Mouse (Mus musculus) embryonic facial prominence, embryonic 11.5 days (tissue): Measurements from ENCODE around the gene Pawr. TPM values are rescaled to one million over a fixed set of nuclear protein-coding genes. Genes with fewer than 3 reads are reported as not detected.

ENCODE experiments used
- ATAC-seq: fragments of 200-750 bp; cut with Nextera tagmentation; replicated peaks from 2 replicates; pipeline ENCODE4 v1.8.0; 2017; ENCODE audit warnings: low read depth; ENCODE audit not compliant: insufficient number of reproducible peaks, low FRiP score, low TSS enrichment
- DNase-seq: peaks from one replicate; pipeline ENCODE4 v3.0.0-alpha.2; 2015; ENCODE audit warnings: low spot score
- H3K27ac ChIP-seq: fragments of 300-500 bp; sonication (generic); replicated peaks from 2 replicates; pipeline ENCODE4 v1.5.1; 2014; ENCODE audit warnings: mild to moderate bottlenecking, low read depth, low read length, control low read depth
- H3K27me3 ChIP-seq: fragments of 300-500 bp; sonication (generic); 2 replicates; pipeline ENCODE4 v1.6.1; 2014; ENCODE audit warnings: mild to moderate bottlenecking, low read length, moderate library complexity, mixed read lengths; ENCODE audit not compliant: control insufficient read depth, insufficient read depth
- H3K36me3 ChIP-seq: fragments of 300-500 bp; sonication (generic); replicated peaks from 2 replicates; pipeline ENCODE4 v1.6.1; 2014; ENCODE audit warnings: low read depth, mild to moderate bottlenecking, low read length, moderate library complexity, mixed read lengths; ENCODE audit not compliant: control insufficient read depth, insufficient read depth
- H3K4me1 ChIP-seq: fragments of 300-500 bp; sonication (generic); 2 replicates; pipeline ENCODE4 v1.6.1; 2014; ENCODE audit warnings: low read length, mixed read lengths; ENCODE audit not compliant: control insufficient read depth, insufficient read depth
- H3K4me2 ChIP-seq: fragments of 300-500 bp; sonication (generic); 2 replicates; pipeline ENCODE4 v1.6.1; 2014; ENCODE audit warnings: low read depth, mild to moderate bottlenecking, control low read depth, low read length, moderate library complexity
- H3K4me3 ChIP-seq: fragments of 300-500 bp; sonication (generic); 2 replicates; pipeline ENCODE4 v1.5.1; 2014; ENCODE audit warnings: low read depth, low read length, control low read depth
- H3K9ac ChIP-seq: fragments of 300-500 bp; sonication (generic); replicated peaks from 2 replicates; pipeline ENCODE4 v1.6.1; 2014; ENCODE audit warnings: mild to moderate bottlenecking, control low read depth, low read length
- H3K9me3 ChIP-seq: fragments of 300-500 bp; sonication (generic); replicated peaks from 2 replicates; pipeline ENCODE4 v1.6.1; 2016; ENCODE audit warnings: mild to moderate bottlenecking, low read length, inconsistent platforms, mixed read lengths; ENCODE audit not compliant: control insufficient read depth
- WGBS: fragments of 180-500 bp; shearing (Covaris S2); extraction: QIAGEN DNeasy Blood & Tissue Kit; methylation state at CpG from one replicate; pipeline ENCODE4 v1.1.7; 2014; 5-methylcytosine and 5-hydroxymethylcytosine counted together
- polyA plus RNA-seq: library from polyadenylated mRNA; unstranded; fragments of >200 nt; fragmentation: Nextera tagmentation; extraction: Ambion mirVana; gene quantifications from 2 replicates; pipeline ENCODE4 v1.2.1, GENCODE M21; 2014

Gene Pawr
- polyA plus RNA-seq, 1 experiment from 2014 or later = 11.6 TPM

- Histone ChIP-seq H3K9ac (no peak overlapping the region), H3K9me3 (no peaks in the 10 kb centered on the region), H3K36me3 (no peaks in the 10 kb centered on the region), H3K27ac (no peak overlapping the region), H3K4me2 (no peak overlapping the region), H3K27me3 (no peaks in the 10 kb centered on the region), H3K4me1 (no peaks in the 10 kb centered on the region), H3K4me3 (no peak overlapping the region)
- WGBS = 96% methylated on average over 13 of the region's 13 CpGs
- DNase-seq (no peak), ATAC-seq (no peak)
Observed at GRCm38 (mm10) chr10:108290046-108290445, 41.9 kb upstream of the Pawr start.

- Histone ChIP-seq H3K4me3 (no peak overlapping the region), H3K27ac (no peak overlapping the region), H3K9me3 (no peaks in the 10 kb centered on the region), H3K36me3 (no peaks in the 10 kb centered on the region), H3K27me3 (no peaks in the 10 kb centered on the region), H3K4me1 (no peaks in the 10 kb centered on the region), H3K4me2 (no peak overlapping the region), H3K9ac (no peak overlapping the region)
- ATAC-seq = no peak
- DNase-seq = no peak
- WGBS = 90% methylated on average over 12 of the region's 12 CpGs
Observed at GRCm38 (mm10) chr10:108291688-108292471, 40.0 kb upstream of the Pawr start.

GRCm38 (mm10) chr10:108292651-108293050 is 39.3 kb upstream of the Pawr start:
- Histone ChIP-seq H3K27me3 (no peaks in the 10 kb centered on the region), H3K4me3 (no peak overlapping the region), H3K9me3 (no peaks in the 10 kb centered on the region), H3K36me3 (no peaks in the 10 kb centered on the region), H3K4me2 (no peak overlapping the region), H3K9ac (no peak overlapping the region), H3K4me1 (no peaks in the 10 kb centered on the region), H3K27ac (no peak overlapping the region)
- no peak for ATAC-seq
- 82% methylated on average over 4 of the region's 4 CpGs for WGBS
- no peak for DNase-seq

- Histone ChIP-seq H3K9ac (no peak overlapping the region), H3K4me1 (no peaks in the 10 kb centered on the region), H3K27me3 (no peaks in the 10 kb centered on the region), H3K4me3 (no peak overlapping the region), H3K27ac (no peak overlapping the region), H3K4me2 (no peak overlapping the region), H3K9me3 (no peaks in the 10 kb centered on the region), H3K36me3 (no peaks in the 10 kb centered on the region)
- DNase-seq = peak; percentile 23
- ATAC-seq = no peak
- 86% methylated on average over 16 of the region's 16 CpGs for WGBS
Observed at GRCm38 (mm10) chr10:108293620-108294195, 38.2 kb upstream of the Pawr start.

GRCm38 (mm10) chr10:108294766-108295165 is 37.2 kb upstream of the Pawr start:
- Histone ChIP-seq H3K27me3 (no peaks in the 10 kb centered on the region), H3K36me3 (no peaks in the 10 kb centered on the region), H3K4me2 (no peak overlapping the region), H3K9me3 (no peaks in the 10 kb centered on the region), H3K27ac (no peak overlapping the region), H3K4me3 (no peak overlapping the region), H3K9ac (no peak overlapping the region), H3K4me1 (no peaks in the 10 kb centered on the region)
- no peak for DNase-seq
- ATAC-seq = peak; percentile 45; the same call in 1 of the 2 replicates
- 74% methylated on average over 7 of the region's 7 CpGs for WGBS

GRCm38 (mm10) chr10:108296446-108296845 is 35.5 kb upstream of the Pawr start:
- DNase-seq (no peak), ATAC-seq (no peak)
- H3K27ac ChIP-seq = no peak overlapping the region
- H3K4me2 ChIP-seq = no peak overlapping the region
- no peaks in the 10 kb centered on the region for H3K27me3 ChIP-seq
- whole genome bisulfite sequencing = 89% methylated on average over 7 of the region's 7 CpGs
- H3K36me3 ChIP-seq = no peaks in the 10 kb centered on the region
- no peaks in the 10 kb centered on the region for H3K4me1 ChIP-seq
- H3K9me3 ChIP-seq = no peaks in the 10 kb centered on the region
- H3K9ac ChIP-seq = no peak overlapping the region
- H3K4me3 ChIP-seq = no peak overlapping the region

GRCm38 (mm10) chr10:108298261-108298660 is 33.7 kb upstream of the Pawr start:
- Histone ChIP-seq H3K36me3 (no peaks in the 10 kb centered on the region), H3K9me3 (no peaks in the 10 kb centered on the region), H3K4me2 (no peak overlapping the region), H3K4me3 (no peak overlapping the region), H3K27me3 (no peaks in the 10 kb centered on the region), H3K9ac (no peak overlapping the region), H3K27ac (no peak overlapping the region), H3K4me1 (no peaks in the 10 kb centered on the region)
- ATAC-seq (no peak), DNase-seq (no peak)
- 94% methylated on average over 13 of the region's 13 CpGs for WGBS

- ATAC-seq = no peak
Observed at GRCm38 (mm10) chr10:108298841-108299545, 32.9 kb upstream of the Pawr start.

More at GRCm38 (mm10) chr10:108298841-108299545, 32.9 kb upstream of the Pawr start:
- no peaks in the 10 kb centered on the region for H3K4me1 ChIP-seq
- H3K4me2 ChIP-seq = no peak overlapping the region
- H3K36me3 ChIP-seq = no peaks in the 10 kb centered on the region
- no peak overlapping the region for H3K9ac ChIP-seq
- 83% methylated on average over 16 of the region's 17 CpGs for WGBS
- no peak overlapping the region for H3K27ac ChIP-seq
- no peak for DNase-seq
- no peak overlapping the region for H3K4me3 ChIP-seq
- no peaks in the 10 kb centered on the region for H3K27me3 ChIP-seq
- H3K9me3 ChIP-seq = no peaks in the 10 kb centered on the region
